Mouse (Mus musculus): ENCODE results near the gene Gm1140.
"Not testable (repeated sequence)": the region's sequence is repeated elsewhere in the genome, so short reads cannot be mapped to it uniquely, and the experiment has no call there.

Gene Gm1140

DNA sequence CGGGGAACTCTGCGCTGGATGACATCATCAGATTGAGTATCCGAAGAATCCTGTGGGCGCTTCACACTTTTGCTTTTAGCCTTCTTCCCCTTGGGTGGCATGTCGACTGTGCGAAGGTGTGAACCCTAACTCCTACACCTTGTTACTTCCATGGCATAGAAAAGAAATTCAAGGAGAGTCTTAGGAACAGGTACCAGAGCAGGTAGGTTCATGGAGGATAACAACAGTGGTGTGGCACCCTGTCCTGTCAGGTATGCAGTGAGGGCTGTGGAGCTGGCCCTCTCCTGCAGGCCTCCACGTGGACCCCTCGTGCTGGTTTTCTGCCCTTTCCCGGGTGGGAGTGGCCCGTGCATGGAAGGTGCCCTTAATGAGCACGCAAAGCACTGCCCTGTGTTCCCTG, at the start of gene Gm1140:
Gm1140 (minus strand) TSS at position 101 of the 400 bp plus-strand sequence.
- DNase-seq (ENCODE audit: low read depth, low spot score): not testable (repeated sequence)

- not testable (repeated sequence) for DNase-seq (ENCODE audit: low read depth, low spot score)
Measured at GRCm38 (mm10) chrX:67695398-67695797, 2.0 kb upstream of the Gm1140 start, which contains the start of gene Gm14692. Gene Gm14692 (plus strand): TSS chrX:67695698.
